Mouse (Mus musculus): ENCODE results near the gene Lmbr1. TPM values are rescaled to one million over a fixed set of nuclear protein-coding genes. Genes with fewer than 3 reads are reported as not detected.

Lmbr1 gene
- total RNA-seq, 2 experiments from 2014 or later = 24.2 to 26.7 TPM

DNA sequence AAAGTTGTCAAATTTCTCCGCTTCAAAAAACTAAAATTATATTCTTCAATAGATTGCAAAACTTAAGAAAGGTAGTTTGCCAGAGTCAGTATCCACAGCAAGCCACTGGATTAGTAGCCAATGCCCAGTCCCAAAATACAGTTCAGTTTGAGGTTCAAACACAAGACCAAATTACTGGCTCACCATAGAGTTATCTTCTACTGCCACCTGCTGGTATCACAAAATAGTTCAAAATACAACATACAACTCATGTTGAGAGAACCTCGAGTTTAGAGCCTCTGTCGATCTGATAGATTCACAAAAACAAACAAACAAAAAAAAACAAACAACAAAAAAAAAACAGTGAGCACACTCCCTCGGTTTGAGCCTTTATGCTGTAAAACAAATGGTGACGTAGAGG lies 42.4 kb downstream of the Lmbr1 start:
- Histone ChIP-seq H3K27ac (no peak overlapping the region), H3K4me3 (no peak overlapping the region)
- peak; percentile 81 for TF ChIP-seq CTCF (conservative IDR thresholded peaks at IDR 0.05)
- peak; percentile 7 to 31 for DNase-seq (ENCODE audit: low spot score in 2 of 2)

DNA sequence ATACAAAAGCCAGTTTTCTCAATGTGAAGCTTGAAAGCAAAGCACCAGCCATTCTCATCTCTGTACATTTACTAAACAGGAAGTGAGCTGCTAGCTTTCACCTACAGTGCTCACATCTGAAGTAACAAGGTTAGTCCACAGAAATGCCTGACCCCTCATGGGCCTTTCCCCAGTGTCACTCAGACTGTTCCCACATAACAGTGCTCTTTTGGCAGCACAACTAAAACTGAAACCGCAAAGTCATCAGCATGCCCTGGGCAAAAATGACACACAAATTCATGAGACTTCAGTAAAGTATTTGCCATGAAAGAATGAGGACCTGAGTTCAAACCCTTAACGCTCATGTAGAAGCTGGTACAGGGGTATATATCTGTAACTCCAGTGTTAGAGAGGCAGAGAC lies 55.7 kb downstream of the Lmbr1 start:
- Histone ChIP-seq H3K4me3 (no peak overlapping the region), H3K27ac (no peak overlapping the region)
- DNase-seq (ENCODE audit: low spot score in 2 of 2) = no peak
- no peak for TF ChIP-seq CTCF (conservative IDR thresholded peaks at IDR 0.05)

DNA sequence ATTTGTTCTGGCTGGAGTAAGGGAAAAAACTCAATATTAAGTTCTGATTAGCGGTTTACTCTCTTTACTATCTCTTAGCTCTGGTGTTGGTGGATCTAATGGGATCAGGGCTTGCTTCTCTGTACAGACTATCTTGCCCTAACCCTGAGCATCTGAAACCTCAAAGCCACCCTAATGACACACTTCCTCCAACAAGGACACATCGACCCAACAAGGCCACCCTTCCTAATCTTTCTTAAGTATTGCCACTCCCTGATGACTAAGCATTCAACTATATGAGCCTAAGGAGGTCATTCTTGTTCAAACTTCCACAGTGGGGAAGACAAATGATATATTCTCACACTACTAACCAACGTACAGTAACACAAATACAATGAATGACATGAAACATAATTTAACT lies 69.0 kb downstream of the Lmbr1 start:
- no peak for DNase-seq (ENCODE audit: low spot score in 2 of 2)
- H3K4me3 ChIP-seq = no peak overlapping the region
- H3K27ac ChIP-seq = no peak overlapping the region
- TF ChIP-seq CTCF (conservative IDR thresholded peaks at IDR 0.05) = no peak

DNA sequence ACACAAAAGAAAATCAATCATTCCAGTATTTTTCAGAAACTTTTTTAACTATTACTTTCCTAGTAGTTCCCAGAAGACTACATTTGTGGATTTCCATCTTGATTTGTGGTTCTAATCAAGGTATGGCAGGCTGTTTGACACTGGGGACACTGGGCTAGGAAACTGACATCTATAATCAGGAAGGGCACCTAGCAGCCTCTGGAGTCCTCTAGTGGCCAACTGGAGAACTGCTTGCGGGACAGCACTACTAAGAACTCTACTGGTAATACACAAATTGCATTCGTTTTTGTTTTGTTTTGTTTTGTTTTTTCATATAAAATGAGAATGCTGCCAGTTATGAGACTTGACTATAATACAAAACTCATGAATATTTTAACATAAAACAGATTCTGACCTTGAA lies 85.0 kb downstream of the Lmbr1 start:
- peak; percentile 99 for TF ChIP-seq CTCF (conservative IDR thresholded peaks at IDR 0.05)
- H3K4me3 ChIP-seq = no peak overlapping the region
- H3K27ac ChIP-seq = no peak overlapping the region
- DNase-seq (ENCODE audit: low spot score in 2 of 2) = peak; percentile 34 to 72

DNA sequence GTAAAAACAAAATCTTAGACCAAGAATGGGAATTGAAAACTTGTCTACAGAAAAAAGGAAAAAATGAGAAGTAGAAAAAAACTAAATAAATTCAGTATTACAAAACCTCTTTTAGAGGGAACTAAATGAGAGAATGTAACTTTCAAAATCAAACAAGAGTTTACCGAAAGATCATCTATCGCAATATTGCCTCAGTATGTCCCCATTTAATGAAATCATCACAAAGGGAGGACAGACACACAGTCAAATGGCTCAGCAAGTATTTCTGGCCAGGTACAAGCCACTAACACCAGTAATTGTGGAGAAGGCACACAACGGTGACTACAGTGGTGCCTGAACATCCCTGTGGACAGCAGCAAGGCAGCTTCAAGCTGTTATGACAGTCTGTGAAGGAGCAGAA lies 88.1 kb downstream of the Lmbr1 start:
- Histone ChIP-seq H3K27ac (no peak overlapping the region), H3K4me3 (no peak overlapping the region)
- TF ChIP-seq CTCF (conservative IDR thresholded peaks at IDR 0.05) = no peak
- no peak for DNase-seq (ENCODE audit: low spot score in 2 of 2)

DNA sequence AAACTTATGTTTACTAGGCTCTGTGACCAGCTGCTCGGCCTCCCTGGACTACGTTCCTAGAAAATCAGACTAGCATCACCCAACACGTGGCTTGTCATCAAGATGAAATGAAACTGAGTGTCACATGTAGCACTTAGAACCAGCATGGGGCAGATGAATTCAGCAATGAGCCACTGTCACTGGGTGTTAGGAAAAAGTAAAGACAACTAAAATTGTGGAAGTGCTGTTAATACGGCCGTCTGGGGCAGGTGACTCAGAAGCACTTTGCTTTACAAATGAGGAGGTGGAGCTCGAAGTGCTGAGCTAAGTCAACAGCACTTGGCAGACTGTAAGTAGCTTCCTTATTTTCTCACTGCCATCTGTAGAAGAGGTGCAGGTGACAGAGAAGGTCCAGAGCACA lies 88.5 kb downstream of the Lmbr1 start:
- H3K4me3 ChIP-seq = no peak overlapping the region
- no peak for DNase-seq (ENCODE audit: low spot score in 2 of 2)
- no peak overlapping the region for H3K27ac ChIP-seq
- TF ChIP-seq CTCF (conservative IDR thresholded peaks at IDR 0.05) = no peak

DNA sequence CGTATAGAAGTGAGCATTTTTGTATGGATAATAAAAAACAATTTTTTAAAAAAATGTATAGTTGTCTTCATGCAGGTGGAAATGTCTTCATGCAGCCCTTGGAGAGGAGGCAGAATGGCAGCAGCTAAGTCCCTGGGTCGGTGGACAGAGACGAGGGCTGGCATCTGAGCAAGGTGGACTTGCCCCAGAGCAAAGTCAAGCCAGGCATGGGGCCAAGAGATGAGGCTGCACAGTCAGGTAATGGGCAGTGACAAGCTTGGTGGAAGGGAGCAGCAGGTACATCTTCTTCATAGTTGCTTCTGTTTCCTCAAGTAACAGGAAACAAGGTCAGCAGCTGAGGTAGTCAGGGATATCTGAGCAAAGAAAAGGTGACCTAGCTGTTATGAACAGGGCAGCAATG lies 97.1 kb downstream of the Lmbr1 start:
- no peak overlapping the region for H3K27ac ChIP-seq
- TF ChIP-seq CTCF (conservative IDR thresholded peaks at IDR 0.05) = no peak
- no peak for DNase-seq (ENCODE audit: low spot score in 2 of 2)
- no peak overlapping the region for H3K4me3 ChIP-seq

DNA sequence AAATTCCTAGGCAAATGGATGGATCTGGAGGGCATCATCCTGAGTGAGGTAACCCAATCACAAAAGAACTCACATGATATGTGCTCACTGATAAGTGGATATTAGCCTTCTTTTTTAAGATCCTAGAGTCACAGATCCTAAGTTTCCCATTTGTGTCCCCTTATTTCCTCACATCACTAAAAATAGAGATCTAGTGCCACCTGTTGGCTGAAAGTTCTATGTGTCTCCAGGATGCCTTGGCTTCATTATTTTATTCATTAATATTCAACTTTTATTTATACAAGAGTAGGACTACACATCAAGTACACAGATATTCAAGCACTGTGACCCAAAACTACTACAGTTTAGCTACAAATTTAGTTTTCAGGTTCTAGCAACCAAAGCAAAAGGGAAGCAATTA lies 103.4 kb downstream of the Lmbr1 start:
- Histone ChIP-seq H3K27ac (no peak overlapping the region), H3K4me3 (no peak overlapping the region)
- peak; percentile 71 for TF ChIP-seq CTCF (conservative IDR thresholded peaks at IDR 0.05)
- no peak for DNase-seq (ENCODE audit: low spot score in 2 of 2)

DNA sequence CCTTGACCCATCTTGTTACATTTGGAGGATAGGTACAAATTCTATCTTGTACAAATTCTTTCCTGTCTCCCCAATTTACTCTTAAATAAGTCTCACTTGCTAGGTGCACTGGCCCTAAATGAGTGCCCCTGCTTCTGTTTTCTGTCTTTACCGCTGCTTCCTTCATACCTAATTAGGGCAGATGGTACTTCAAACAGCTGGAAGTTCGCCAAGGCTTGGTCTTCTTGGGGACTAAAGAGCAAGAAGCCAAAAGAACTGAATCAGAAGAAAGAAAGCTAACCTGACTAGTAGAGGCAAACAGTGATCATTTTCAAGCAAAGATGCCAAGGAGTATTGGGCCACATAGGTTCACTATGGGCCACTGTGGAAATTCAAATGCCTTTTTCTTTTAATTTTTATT lies 104.8 kb downstream of the Lmbr1 start:
- no peak for TF ChIP-seq CTCF (conservative IDR thresholded peaks at IDR 0.05)
- Histone ChIP-seq H3K4me3 (no peak overlapping the region), H3K27ac (no peak overlapping the region)
- no peak for DNase-seq (ENCODE audit: low spot score in 2 of 2)

DNA sequence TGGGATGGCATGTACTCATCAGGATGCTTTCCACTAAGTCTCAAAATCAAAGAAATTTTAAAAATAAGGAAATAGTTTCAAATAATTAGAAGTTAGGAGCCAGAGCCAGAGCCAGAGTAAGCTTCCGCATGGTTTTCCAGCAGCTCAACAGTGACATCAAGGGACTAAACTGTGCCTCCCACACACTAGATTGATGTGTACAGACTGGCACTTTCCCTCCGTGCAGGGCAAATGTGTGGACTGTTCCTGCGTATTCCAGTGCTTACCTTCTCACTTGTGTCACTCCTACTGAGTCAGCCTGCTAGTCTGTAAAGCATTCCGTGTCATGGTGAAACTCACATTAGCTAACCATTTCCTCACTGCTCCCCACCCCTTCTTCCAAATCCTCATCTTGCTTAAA lies 107.3 kb downstream of the Lmbr1 start:
- Histone ChIP-seq H3K27ac (no peak overlapping the region), H3K4me3 (no peak overlapping the region)
- TF ChIP-seq CTCF (conservative IDR thresholded peaks at IDR 0.05) = peak; percentile 65
- no peak for DNase-seq (ENCODE audit: low spot score in 2 of 2)

DNA sequence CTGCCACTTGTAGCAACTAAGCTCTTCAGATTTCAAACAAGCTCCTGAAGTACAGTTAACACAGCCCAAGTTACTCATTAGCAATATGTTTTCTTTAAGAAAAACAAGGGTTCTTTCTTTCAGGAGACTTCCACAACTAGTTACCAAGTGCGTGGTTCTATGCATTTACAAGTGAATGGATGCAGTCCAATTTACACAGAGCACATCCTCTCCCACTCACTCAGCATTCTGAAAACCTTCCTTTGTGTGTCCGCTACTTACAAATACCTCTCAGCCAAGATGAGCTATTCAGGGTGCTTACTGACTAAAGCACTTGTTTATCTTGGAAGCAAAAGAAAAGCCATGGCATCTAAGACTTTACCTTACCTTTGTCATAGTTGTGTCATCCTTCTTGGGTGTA lies 124.3 kb downstream of the Lmbr1 start:
- DNase-seq (ENCODE audit: low spot score in 2 of 2) = no peak
- no peak overlapping the region for H3K27ac ChIP-seq
- TF ChIP-seq CTCF (conservative IDR thresholded peaks at IDR 0.05) = no peak
- no peak overlapping the region for H3K4me3 ChIP-seq

DNA sequence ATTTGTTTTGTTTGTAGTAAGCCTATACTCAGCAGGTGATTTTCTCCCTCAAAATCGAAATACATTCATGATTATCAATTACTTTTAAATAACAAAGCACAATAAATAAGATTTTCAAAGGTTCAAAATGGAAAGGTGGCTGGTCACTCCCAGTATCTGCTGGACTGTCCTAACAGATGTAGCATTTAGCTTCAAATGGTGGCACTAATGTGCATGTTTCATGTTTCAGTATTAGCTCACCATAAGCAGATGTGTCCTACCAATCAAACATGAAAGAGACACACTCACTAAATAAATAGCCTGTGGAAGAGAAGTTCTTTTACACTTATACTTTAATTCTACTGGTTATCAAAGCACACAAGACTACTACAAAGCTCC lies 126.7 kb downstream of the Lmbr1 start:
- no peak for TF ChIP-seq CTCF (conservative IDR thresholded peaks at IDR 0.05)
- H3K27ac ChIP-seq = no peak overlapping the region
- DNase-seq (ENCODE audit: low spot score in 2 of 2) = no peak
- no peak overlapping the region for H3K4me3 ChIP-seq

DNA sequence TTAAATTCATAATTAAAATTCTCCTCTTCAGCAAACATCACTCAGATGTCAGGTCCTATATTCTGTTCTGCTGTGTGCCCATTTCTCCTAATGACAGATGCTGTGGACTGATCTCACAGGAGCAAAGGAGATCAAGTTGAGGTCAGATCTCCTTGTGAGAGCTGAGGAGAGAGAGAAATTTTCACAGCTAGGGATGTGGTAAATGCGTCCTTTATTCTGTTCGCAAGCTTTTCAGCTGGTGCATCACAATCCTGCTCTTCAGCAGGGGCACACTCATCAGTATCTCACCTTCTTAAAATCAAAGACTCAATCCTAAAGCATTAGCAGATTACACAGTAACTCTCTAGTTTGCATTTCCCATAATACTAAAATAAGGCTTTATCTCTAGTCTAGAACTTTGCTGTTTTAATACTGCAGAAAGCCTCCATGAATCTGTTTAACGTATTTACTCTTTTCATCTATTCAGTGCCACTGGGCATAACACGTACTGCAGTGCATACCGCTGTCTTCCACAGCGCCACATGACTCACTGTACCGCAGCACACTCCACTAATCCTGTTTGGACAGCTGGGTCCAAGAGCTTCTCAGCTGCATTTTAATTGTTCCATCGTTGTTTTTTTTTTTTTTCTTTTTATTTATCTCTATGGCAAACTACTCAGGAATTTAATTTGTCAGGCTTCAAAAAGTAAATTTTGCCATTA lies 127.2 kb downstream of the Lmbr1 start:
- no peak overlapping the region for H3K27ac ChIP-seq
- no peak for DNase-seq (ENCODE audit: low spot score in 2 of 2)
- H3K4me3 ChIP-seq = no peak overlapping the region
- TF ChIP-seq CTCF (conservative IDR thresholded peaks at IDR 0.05) = no peak

DNA sequence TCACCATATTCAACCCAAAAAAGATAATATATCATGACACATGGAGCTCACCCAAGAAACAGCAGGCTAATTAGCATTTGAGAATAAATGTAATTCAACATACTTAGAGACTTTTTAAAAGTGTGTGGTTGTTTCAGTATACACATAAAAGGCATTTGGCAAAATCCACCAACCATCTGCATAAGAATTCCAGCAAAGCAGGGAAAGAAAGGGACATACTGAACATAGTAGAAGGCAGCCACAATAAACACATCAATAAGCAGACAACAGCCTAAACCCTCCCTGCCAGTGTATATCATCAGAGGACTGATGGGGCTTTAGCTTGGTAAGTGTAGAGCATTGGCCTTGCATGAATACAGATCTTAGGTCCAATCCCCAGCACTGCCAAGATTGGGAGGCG lies 133.4 kb downstream of the Lmbr1 start:
- Histone ChIP-seq H3K4me3 (no peak overlapping the region), H3K27ac (no peak overlapping the region)
- TF ChIP-seq CTCF (conservative IDR thresholded peaks at IDR 0.05) = no peak
- DNase-seq (ENCODE audit: low spot score in 2 of 2) = peak in 1 of 2 experiments; percentile 44

DNA sequence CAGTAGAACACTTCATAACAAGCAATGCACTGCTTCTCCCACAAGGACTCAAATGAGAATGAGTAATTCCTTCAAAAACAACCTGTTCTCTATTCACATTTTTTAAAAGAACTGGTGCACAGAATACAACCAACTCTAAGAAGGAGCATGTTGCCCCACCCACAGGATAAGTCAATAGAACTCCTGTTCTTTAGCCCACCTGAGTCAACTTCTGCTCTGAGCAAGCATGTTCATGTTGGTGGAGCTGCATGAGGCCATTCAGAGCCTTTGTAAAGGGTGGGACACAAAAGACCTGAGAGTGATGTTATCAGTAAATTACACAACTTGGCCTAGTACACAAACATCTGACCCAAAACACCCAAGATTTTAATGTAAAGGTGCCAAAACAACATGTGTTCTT lies 139.8 kb downstream of the Lmbr1 start:
- Histone ChIP-seq H3K4me3 (no peak overlapping the region), H3K27ac (no peak overlapping the region)
- no peak for DNase-seq (ENCODE audit: low spot score in 2 of 2)
- no peak for TF ChIP-seq CTCF (conservative IDR thresholded peaks at IDR 0.05)
